Mouse (Mus musculus) C2C12 (cell line): Measurements from ENCODE around the gene Zmym6.

ENCODE experiments used
- CTCF ChIP-seq: IDR thresholded peaks from one replicate; pipeline ENCODE4 v1.5.1; 2011; ENCODE audit not compliant: control insufficient read depth, insufficient read depth, insufficient read length
- MAX ChIP-seq: IDR thresholded peaks from one replicate; pipeline ENCODE4 v1.6.1; 2011; ENCODE audit warnings: mild to moderate bottlenecking, control low read depth

DNA sequence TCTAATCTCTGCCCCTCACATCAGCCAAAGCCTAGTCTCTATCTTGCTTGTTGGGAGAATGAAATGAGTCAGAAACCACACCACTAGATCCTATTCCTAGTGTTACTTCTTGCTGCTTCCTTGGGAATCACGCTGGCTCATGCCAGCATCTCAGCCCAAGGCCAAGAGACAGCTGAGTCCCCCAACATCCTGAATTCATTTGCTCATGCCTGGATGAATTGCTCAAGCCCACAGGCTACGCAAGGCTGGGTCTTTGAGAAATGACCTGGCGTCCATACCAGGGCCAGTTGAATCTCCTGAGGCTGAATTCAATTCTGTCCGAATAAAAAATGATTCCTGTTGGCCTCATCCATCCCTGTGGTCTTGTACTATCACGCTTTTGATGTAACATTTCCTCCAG is 60.4 kb downstream of the Zmym6 start:
- no peak for TF ChIP-seq CTCF
- no peak for TF ChIP-seq MAX
